Mouse (Mus musculus): ENCODE results near the gene Ank2. TPM values are rescaled to one million over a fixed set of nuclear protein-coding genes. Genes with fewer than 3 reads are reported as not detected.
"Not testable (repeated sequence)": the region's sequence is repeated elsewhere in the genome, so short reads cannot be mapped to it uniquely, and the experiment has no call there.

Gene Ank2
- polyA plus RNA-seq, 1 experiment, result 5.7 TPM

DNA sequence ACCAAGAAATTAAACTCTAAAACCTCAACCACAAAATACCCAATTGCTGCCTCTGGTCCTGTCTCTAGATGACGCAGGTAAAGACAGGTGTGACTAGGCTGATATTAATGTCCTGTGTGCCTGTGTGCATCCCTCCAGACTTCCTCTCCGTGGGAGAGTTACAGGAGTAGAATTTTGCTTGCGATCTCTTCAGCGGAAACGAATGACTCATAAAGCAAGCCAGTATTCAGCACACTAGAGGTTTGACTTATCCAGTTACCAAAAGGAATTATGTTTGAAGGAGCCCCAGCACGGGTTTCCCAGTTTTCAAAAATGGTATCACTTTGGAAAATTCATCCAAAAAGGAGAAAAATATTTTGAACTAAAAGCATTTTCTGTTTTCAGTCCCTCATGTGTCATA, 164.3 kb downstream of the Ank2 start:
- 72% methylated on average over 6 of the region's 6 CpGs for WGBS
- no peak for DNase-seq
- H3K4me3 ChIP-seq (ENCODE audit: insufficient read depth, low read depth, low read length), result no peak overlapping the region

DNA sequence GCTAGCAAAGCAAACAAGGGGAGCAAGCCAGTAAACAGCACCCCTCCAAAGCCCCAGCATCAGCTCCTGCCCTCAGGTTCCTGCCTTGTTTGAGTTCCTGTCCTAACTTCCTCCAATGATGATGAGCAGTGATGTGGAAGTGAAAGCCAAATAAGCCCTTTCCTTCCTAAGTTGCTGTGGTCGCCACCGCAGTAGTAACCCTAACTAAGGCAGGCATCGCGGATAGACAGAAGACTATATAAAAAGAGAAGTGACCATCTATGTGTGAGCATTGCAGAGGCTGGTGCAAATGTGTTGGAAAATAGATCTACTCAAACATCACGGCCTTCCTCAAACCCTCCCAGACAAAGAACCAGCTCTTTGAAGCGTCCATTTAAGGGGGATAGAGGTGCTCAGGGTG, 167.6 kb downstream of the Ank2 start:
- 87% methylated on average over 6 of the region's 6 CpGs for WGBS
- TF ChIP-seq POLR2A (IDR thresholded peaks at IDR 0.05; ENCODE audit: low read depth, low read length), result no peak
- no peak for TF ChIP-seq CTCF (conservative IDR thresholded peaks at IDR 0.05; ENCODE audit: insufficient read depth, insufficient read length, low read depth, low read length)
- Histone ChIP-seq H3K27ac (ENCODE audit: insufficient read depth, low read depth, low read length) (no peak overlapping the region), H3K27me3 (replicated peaks; ENCODE audit: control insufficient read depth, insufficient read depth, low read length) (no peaks in the 10 kb centered on the region), H3K4me1 (ENCODE audit: control insufficient read depth, insufficient read depth, low read length) (no peaks in the 10 kb centered on the region), H3K36me3 (ENCODE audit: control insufficient read depth, insufficient read depth, low read length) (no peaks in the 10 kb centered on the region), H3K4me3 (ENCODE audit: insufficient read depth, low read depth, low read length) (no peak overlapping the region)
- DNase-seq, result no peak

More for the DNA sequence above, 164.3 kb downstream of the Ank2 start:
- no peak for TF ChIP-seq POLR2A (IDR thresholded peaks at IDR 0.05; ENCODE audit: low read depth, low read length)
- H3K4me1 ChIP-seq (ENCODE audit: control insufficient read depth, insufficient read depth, low read length), result no peaks in the 10 kb centered on the region
- no peaks in the 10 kb centered on the region for H3K36me3 ChIP-seq (ENCODE audit: control insufficient read depth, insufficient read depth, low read length)
- H3K27me3 ChIP-seq (replicated peaks; ENCODE audit: control insufficient read depth, insufficient read depth, low read length), result no peaks in the 10 kb centered on the region
- H3K27ac ChIP-seq (ENCODE audit: insufficient read depth, low read depth, low read length), result no peak overlapping the region

DNA sequence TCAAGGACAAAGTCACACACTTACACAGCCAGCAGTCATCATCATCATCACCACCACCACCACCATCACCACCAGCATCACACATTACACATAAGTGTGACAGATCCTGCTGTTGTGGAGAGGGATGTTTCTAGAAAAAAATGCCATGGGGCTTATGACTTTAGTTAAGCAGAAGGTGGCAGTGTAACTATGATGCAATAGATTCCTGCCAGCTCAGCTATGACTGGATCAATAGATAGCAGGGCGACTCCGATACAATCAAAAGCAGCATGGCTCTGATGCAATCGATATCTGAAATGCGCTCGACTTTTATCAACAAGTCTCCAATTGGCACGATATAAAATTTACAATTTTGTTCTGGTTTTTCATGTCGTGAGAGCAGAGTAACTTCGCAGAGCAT, 172.8 kb downstream of the Ank2 start:
- Histone ChIP-seq H3K4me1 (ENCODE audit: control insufficient read depth, insufficient read depth, low read length) (no peaks in the 10 kb centered on the region), H3K4me3 (ENCODE audit: insufficient read depth, low read depth, low read length) (no peak overlapping the region), H3K27me3 (replicated peaks; ENCODE audit: control insufficient read depth, insufficient read depth, low read length) (no peaks in the 10 kb centered on the region), H3K27ac (ENCODE audit: insufficient read depth, low read depth, low read length) (no peak overlapping the region), H3K36me3 (ENCODE audit: control insufficient read depth, insufficient read depth, low read length) (no peaks in the 10 kb centered on the region)
- TF ChIP-seq CTCF (conservative IDR thresholded peaks at IDR 0.05; ENCODE audit: insufficient read depth, insufficient read length, low read depth, low read length) (no peak), POLR2A (IDR thresholded peaks at IDR 0.05; ENCODE audit: low read depth, low read length) (no peak)
- WGBS, result 84% methylated on average over 8 of the region's 8 CpGs
- no peak for DNase-seq

DNA sequence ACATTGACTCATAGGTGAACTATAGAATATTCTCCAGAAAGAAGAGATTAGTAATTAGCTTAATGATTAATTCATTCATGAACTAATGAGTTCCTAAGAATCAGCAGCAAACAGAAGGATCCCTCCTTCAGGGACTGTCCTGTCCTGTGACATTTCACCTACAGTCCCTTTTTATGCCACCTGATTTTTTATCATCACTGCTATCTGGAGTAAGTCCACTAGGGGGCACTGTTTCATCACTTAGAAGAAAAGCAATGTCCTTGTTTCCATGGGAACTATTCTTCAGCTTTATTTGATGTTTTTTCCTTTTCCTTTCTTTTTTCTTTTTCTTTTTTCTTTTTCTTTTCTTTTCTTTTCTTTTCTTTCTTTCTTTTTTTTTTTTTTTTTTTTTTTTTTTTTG, 176.3 kb downstream of the Ank2 start:
- peak; percentile 53 for DNase-seq
- TF ChIP-seq POLR2A (IDR thresholded peaks at IDR 0.05; ENCODE audit: low read depth, low read length) (no peak), CTCF (conservative IDR thresholded peaks at IDR 0.05; ENCODE audit: insufficient read depth, insufficient read length, low read depth, low read length) (peak; percentile 31; the same call in 1 of the 2 replicates)
- no peak overlapping the region for H3K27ac ChIP-seq (ENCODE audit: insufficient read depth, low read depth, low read length)
- H3K4me3 ChIP-seq (ENCODE audit: insufficient read depth, low read depth, low read length), result no peak overlapping the region
- H3K27me3 ChIP-seq (replicated peaks; ENCODE audit: control insufficient read depth, insufficient read depth, low read length), result no peaks in the 10 kb centered on the region
- H3K4me1 ChIP-seq (ENCODE audit: control insufficient read depth, insufficient read depth, low read length), result no peaks in the 10 kb centered on the region
- H3K36me3 ChIP-seq (ENCODE audit: control insufficient read depth, insufficient read depth, low read length), result no peaks in the 10 kb centered on the region

DNA sequence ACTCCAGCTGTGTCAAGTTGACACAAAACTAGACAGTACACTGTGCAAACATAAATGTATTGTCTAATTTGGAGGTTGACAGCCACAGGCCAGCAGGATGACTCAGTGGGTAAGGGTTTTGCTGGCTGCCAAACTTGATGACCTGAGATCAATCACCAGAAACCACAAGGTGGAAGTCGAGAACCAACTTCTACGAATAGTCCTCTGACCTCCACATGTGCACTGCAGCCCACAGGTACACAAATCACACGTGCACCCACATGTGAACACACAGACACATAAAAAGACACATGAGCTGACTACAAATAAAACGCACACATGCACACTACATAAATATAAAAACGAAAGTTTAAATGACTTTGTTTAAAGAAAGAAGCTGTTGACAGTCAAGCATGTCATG, 177.5 kb downstream of the Ank2 start:
- TF ChIP-seq POLR2A (IDR thresholded peaks at IDR 0.05; ENCODE audit: low read depth, low read length) (no peak), CTCF (conservative IDR thresholded peaks at IDR 0.05; ENCODE audit: insufficient read depth, insufficient read length, low read depth, low read length) (no peak)
- Histone ChIP-seq H3K36me3 (ENCODE audit: control insufficient read depth, insufficient read depth, low read length) (no peaks in the 10 kb centered on the region), H3K27me3 (replicated peaks; ENCODE audit: control insufficient read depth, insufficient read depth, low read length) (no peaks in the 10 kb centered on the region), H3K27ac (ENCODE audit: insufficient read depth, low read depth, low read length) (no peak overlapping the region), H3K4me3 (ENCODE audit: insufficient read depth, low read depth, low read length) (no peak overlapping the region), H3K4me1 (ENCODE audit: control insufficient read depth, insufficient read depth, low read length) (no peaks in the 10 kb centered on the region)
- WGBS, result 27% methylated on average over 5 of the region's 5 CpGs
- DNase-seq, result no peak

DNA sequence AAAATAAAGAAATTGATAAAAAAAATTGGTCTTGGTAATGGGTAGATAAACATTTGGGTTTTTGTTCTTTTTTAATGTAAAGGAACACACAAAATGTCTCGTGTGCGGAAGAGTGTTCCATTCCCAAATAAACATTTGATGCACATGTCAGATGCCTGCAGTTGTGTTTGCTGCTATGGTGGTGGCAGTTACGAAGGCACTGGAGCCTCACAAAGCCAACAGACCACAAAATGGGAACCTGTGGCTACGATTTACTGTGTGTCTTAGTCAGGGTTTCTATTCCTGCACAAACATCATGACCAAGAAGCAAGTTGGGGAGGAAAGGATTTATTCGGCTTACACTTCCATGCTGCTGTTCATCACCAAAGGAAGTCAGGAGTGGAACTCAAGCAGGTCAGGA, 178.1 kb downstream of the Ank2 start:
- 37% methylated on average over 5 of the region's 5 CpGs for WGBS
- not testable (repeated sequence) for H3K27me3 ChIP-seq (replicated peaks; ENCODE audit: control insufficient read depth, insufficient read depth, low read length); H3K4me1 ChIP-seq (ENCODE audit: control insufficient read depth, insufficient read depth, low read length); H3K36me3 ChIP-seq (ENCODE audit: control insufficient read depth, insufficient read depth, low read length); DNase-seq; H3K27ac ChIP-seq (ENCODE audit: insufficient read depth, low read depth, low read length); H3K4me3 ChIP-seq (ENCODE audit: insufficient read depth, low read depth, low read length)

DNA sequence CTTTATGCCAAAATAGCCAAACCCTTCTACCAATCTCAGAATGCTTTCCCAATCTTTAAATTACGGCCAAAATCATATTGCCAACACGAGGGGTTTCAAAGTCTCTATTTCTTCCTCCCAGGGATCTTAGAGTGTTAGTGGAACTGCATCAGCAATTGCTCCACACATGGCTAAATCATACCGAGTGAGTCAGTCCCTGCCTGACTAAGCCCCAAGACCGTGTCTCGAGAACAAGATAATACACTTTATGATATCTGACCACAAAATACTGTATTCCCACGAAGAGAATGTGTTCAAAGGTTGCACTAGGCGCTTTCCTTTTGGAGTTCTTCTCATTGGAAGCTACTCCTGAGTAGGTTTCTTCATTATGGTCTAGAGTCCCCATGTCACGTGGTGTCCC, 178.8 kb downstream of the Ank2 start:
- Histone ChIP-seq H3K27me3 (replicated peaks; ENCODE audit: control insufficient read depth, insufficient read depth, low read length) (no peaks in the 10 kb centered on the region), H3K4me3 (ENCODE audit: insufficient read depth, low read depth, low read length) (no peak overlapping the region), H3K36me3 (ENCODE audit: control insufficient read depth, insufficient read depth, low read length) (no peaks in the 10 kb centered on the region), H3K4me1 (ENCODE audit: control insufficient read depth, insufficient read depth, low read length) (no peaks in the 10 kb centered on the region), H3K27ac (ENCODE audit: insufficient read depth, low read depth, low read length) (no peak overlapping the region)
- no peak for TF ChIP-seq POLR2A (IDR thresholded peaks at IDR 0.05; ENCODE audit: low read depth, low read length)
- TF ChIP-seq CTCF (conservative IDR thresholded peaks at IDR 0.05; ENCODE audit: insufficient read depth, insufficient read length, low read depth, low read length), result no peak
- no peak for DNase-seq
- WGBS, result 84% methylated on average over 8 of the region's 8 CpGs

DNA sequence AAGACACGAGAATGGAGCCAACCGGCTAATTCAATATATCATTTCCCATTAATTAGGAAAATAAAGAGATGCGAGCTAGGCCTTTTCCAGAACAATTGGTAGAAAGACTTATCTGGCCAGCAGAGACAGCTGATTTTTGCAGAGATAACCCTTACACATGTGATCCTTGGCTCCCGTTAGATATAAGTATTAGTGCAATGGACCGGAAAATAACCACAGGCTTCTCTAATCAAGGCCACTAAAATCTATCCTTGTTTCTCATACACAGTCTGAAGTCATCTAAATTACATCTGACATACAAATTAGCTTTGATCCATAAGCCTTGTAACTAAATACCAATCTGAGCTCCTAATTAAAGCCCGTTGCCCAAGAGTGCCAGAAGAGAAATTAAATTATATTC, 181.5 kb downstream of the Ank2 start:
- Histone ChIP-seq H3K27ac (ENCODE audit: insufficient read depth, low read depth, low read length) (no peak overlapping the region), H3K4me1 (ENCODE audit: control insufficient read depth, insufficient read depth, low read length) (no peaks in the 10 kb centered on the region), H3K27me3 (replicated peaks; ENCODE audit: control insufficient read depth, insufficient read depth, low read length) (no peaks in the 10 kb centered on the region), H3K4me3 (ENCODE audit: insufficient read depth, low read depth, low read length) (no peak overlapping the region), H3K36me3 (ENCODE audit: control insufficient read depth, insufficient read depth, low read length) (no peaks in the 10 kb centered on the region)
- no peak for TF ChIP-seq POLR2A (IDR thresholded peaks at IDR 0.05; ENCODE audit: low read depth, low read length)
- no peak for TF ChIP-seq CTCF (conservative IDR thresholded peaks at IDR 0.05; ENCODE audit: insufficient read depth, insufficient read length, low read depth, low read length)
- WGBS, result 73% methylated on average over 6 of the region's 6 CpGs
- DNase-seq, result no peak

All from kidney, adult 2 months (tissue).